Mouse (Mus musculus): ENCODE data around the gene Gas2. TPM values are rescaled to one million over a fixed set of nuclear protein-coding genes. Genes with fewer than 3 reads are reported as not detected.

Gas2 gene
- total and polyA plus RNA-seq, 3 experiments: 1.4 to 17.1 (median 6.0) TPM

- H3K27me3 ChIP-seq (ENCODE audit: insufficient read depth, low read length): no peaks in the 10 kb centered on the region
- H3K36me3 ChIP-seq (replicated peaks): peaks cover 5% of the 10 kb centered on the region
- TF ChIP-seq TAL1 (conservative IDR thresholded peaks at IDR 0.05; ENCODE audit: low read depth, low read length) (no peak), CTCF (IDR thresholded peaks at IDR 0.05; ENCODE audit: low read depth, low read length) (no peak), GATA2 (IDR thresholded peaks at IDR 0.05; ENCODE audit: borderline replicate concordance, low read depth, low read length) (no peak), POLR2AphosphoS5 (IDR thresholded peaks at IDR 0.05; ENCODE audit: insufficient replicate concordance, low read depth, low read length) (no peak), GATA1 (IDR thresholded peaks at IDR 0.05; ENCODE audit: borderline replicate concordance, low read length) (no peak)
- no peaks in the 10 kb centered on the region for H3K9me3 ChIP-seq (replicated peaks)
- no peak for ATAC-seq (ENCODE audit: extremely low read depth, insufficient number of reproducible peaks, low FRiP score, poor library complexity, severe bottlenecking)
- DNase-seq (ENCODE audit: low spot score): no peak
- no peak overlapping the region for H3K4me3 ChIP-seq (ENCODE audit: low read depth, low read length)
- H3K4me1 ChIP-seq (ENCODE audit: insufficient read depth, low read depth, low read length): peaks cover 5% of the 10 kb centered on the region; the same call in 1 of the 2 replicates
Measured at GRCm38 (mm10) chr7:51957766-51958165, 96.0 kb downstream of the Gas2 start.

GRCm38 (mm10) chr7:51960698-51961374 lies 99.0 kb downstream of the Gas2 start:
- H3K4me3 ChIP-seq (ENCODE audit: low read depth, low read length): no peak overlapping the region
- DNase-seq (ENCODE audit: low spot score): no peak
- H3K4me1 ChIP-seq (ENCODE audit: insufficient read depth, low read depth, low read length): no peaks in the 10 kb centered on the region
- no peak for ATAC-seq (ENCODE audit: extremely low read depth, insufficient number of reproducible peaks, low FRiP score, poor library complexity, severe bottlenecking)
- no peaks in the 10 kb centered on the region for H3K36me3 ChIP-seq (replicated peaks)
- TF ChIP-seq GATA2 (IDR thresholded peaks at IDR 0.05; ENCODE audit: borderline replicate concordance, low read depth, low read length) (no peak), TAL1 (conservative IDR thresholded peaks at IDR 0.05; ENCODE audit: low read depth, low read length) (no peak), POLR2AphosphoS5 (IDR thresholded peaks at IDR 0.05; ENCODE audit: insufficient replicate concordance, low read depth, low read length) (no peak), GATA1 (IDR thresholded peaks at IDR 0.05; ENCODE audit: borderline replicate concordance, low read length) (no peak), CTCF (IDR thresholded peaks at IDR 0.05; ENCODE audit: low read depth, low read length) (no peak)
- no peaks in the 10 kb centered on the region for H3K9me3 ChIP-seq (replicated peaks)
- no peaks in the 10 kb centered on the region for H3K27me3 ChIP-seq (ENCODE audit: insufficient read depth, low read length)

GRCm38 (mm10) chr7:51962219-51962952 lies 100.6 kb downstream of the Gas2 start:
- ATAC-seq (ENCODE audit: extremely low read depth, insufficient number of reproducible peaks, low FRiP score, poor library complexity, severe bottlenecking) (no peak), DNase-seq (ENCODE audit: low spot score) (no peak)
- no peaks in the 10 kb centered on the region for H3K27me3 ChIP-seq (ENCODE audit: insufficient read depth, low read length)
- H3K9me3 ChIP-seq (replicated peaks): no peaks in the 10 kb centered on the region
- H3K4me1 ChIP-seq (ENCODE audit: insufficient read depth, low read depth, low read length): no peaks in the 10 kb centered on the region
- H3K36me3 ChIP-seq (replicated peaks): no peaks in the 10 kb centered on the region
- no peak overlapping the region for H3K4me3 ChIP-seq (ENCODE audit: low read depth, low read length)
- TF ChIP-seq GATA2 (IDR thresholded peaks at IDR 0.05; ENCODE audit: borderline replicate concordance, low read depth, low read length) (no peak), POLR2AphosphoS5 (IDR thresholded peaks at IDR 0.05; ENCODE audit: insufficient replicate concordance, low read depth, low read length) (no peak), TAL1 (conservative IDR thresholded peaks at IDR 0.05; ENCODE audit: low read depth, low read length) (no peak), GATA1 (IDR thresholded peaks at IDR 0.05; ENCODE audit: borderline replicate concordance, low read length) (no peak), CTCF (IDR thresholded peaks at IDR 0.05; ENCODE audit: low read depth, low read length) (no peak)

- TF ChIP-seq TAL1 (conservative IDR thresholded peaks at IDR 0.05; ENCODE audit: low read depth, low read length): no peak
- no peak for TF ChIP-seq CTCF (IDR thresholded peaks at IDR 0.05; ENCODE audit: low read depth, low read length)
- no peak for TF ChIP-seq POLR2AphosphoS5 (IDR thresholded peaks at IDR 0.05; ENCODE audit: insufficient replicate concordance, low read depth, low read length)
- TF ChIP-seq GATA1 (IDR thresholded peaks at IDR 0.05; ENCODE audit: borderline replicate concordance, low read length): no peak
- H3K4me3 ChIP-seq (ENCODE audit: low read depth, low read length): no peak overlapping the region
- H3K27me3 ChIP-seq (ENCODE audit: insufficient read depth, low read length): no peaks in the 10 kb centered on the region
- no peak for DNase-seq (ENCODE audit: low spot score)
- H3K4me1 ChIP-seq (ENCODE audit: insufficient read depth, low read depth, low read length): no peaks in the 10 kb centered on the region
- no peaks in the 10 kb centered on the region for H3K36me3 ChIP-seq (replicated peaks)
- ATAC-seq (ENCODE audit: extremely low read depth, insufficient number of reproducible peaks, low FRiP score, poor library complexity, severe bottlenecking): no peak
- no peaks in the 10 kb centered on the region for H3K9me3 ChIP-seq (replicated peaks)
Measured at GRCm38 (mm10) chr7:51964681-51965080, 102.9 kb downstream of the Gas2 start.

- H3K4me1 ChIP-seq (ENCODE audit: insufficient read depth, low read depth, low read length): no peaks in the 10 kb centered on the region
- TF ChIP-seq POLR2AphosphoS5 (IDR thresholded peaks at IDR 0.05; ENCODE audit: insufficient replicate concordance, low read depth, low read length): no peak
- no peak for TF ChIP-seq TAL1 (conservative IDR thresholded peaks at IDR 0.05; ENCODE audit: low read depth, low read length)
- TF ChIP-seq CTCF (IDR thresholded peaks at IDR 0.05; ENCODE audit: low read depth, low read length): no peak
- no peak for TF ChIP-seq GATA1 (IDR thresholded peaks at IDR 0.05; ENCODE audit: borderline replicate concordance, low read length)
- no peak for TF ChIP-seq GATA2 (IDR thresholded peaks at IDR 0.05; ENCODE audit: borderline replicate concordance, low read depth, low read length)
- DNase-seq (ENCODE audit: low spot score): no peak
- no peaks in the 10 kb centered on the region for H3K36me3 ChIP-seq (replicated peaks)
- peaks cover 2% of the 10 kb centered on the region; the same call in 1 of the 2 replicates for H3K27me3 ChIP-seq (ENCODE audit: insufficient read depth, low read length)
- no peak overlapping the region for H3K4me3 ChIP-seq (ENCODE audit: low read depth, low read length)
- ATAC-seq (ENCODE audit: extremely low read depth, insufficient number of reproducible peaks, low FRiP score, poor library complexity, severe bottlenecking): no peak
- no peaks in the 10 kb centered on the region for H3K9me3 ChIP-seq (replicated peaks)
Measured at GRCm38 (mm10) chr7:51967581-51967980, 105.8 kb downstream of the Gas2 start.

- Histone ChIP-seq H3K4me3 (ENCODE audit: low read depth, low read length) (no peak overlapping the region), H3K36me3 (replicated peaks) (no peaks in the 10 kb centered on the region), H3K9me3 (replicated peaks) (no peaks in the 10 kb centered on the region), H3K4me1 (ENCODE audit: insufficient read depth, low read depth, low read length) (no peaks in the 10 kb centered on the region), H3K27me3 (ENCODE audit: insufficient read depth, low read length) (peaks cover 2% of the 10 kb centered on the region; the same call in 1 of the 2 replicates)
- TF ChIP-seq TAL1 (conservative IDR thresholded peaks at IDR 0.05; ENCODE audit: low read depth, low read length) (no peak), GATA2 (IDR thresholded peaks at IDR 0.05; ENCODE audit: borderline replicate concordance, low read depth, low read length) (no peak), CTCF (IDR thresholded peaks at IDR 0.05; ENCODE audit: low read depth, low read length) (no peak), GATA1 (IDR thresholded peaks at IDR 0.05; ENCODE audit: borderline replicate concordance, low read length) (no peak), POLR2AphosphoS5 (IDR thresholded peaks at IDR 0.05; ENCODE audit: insufficient replicate concordance, low read depth, low read length) (no peak)
- no peak for ATAC-seq (ENCODE audit: extremely low read depth, insufficient number of reproducible peaks, low FRiP score, poor library complexity, severe bottlenecking)
- DNase-seq (ENCODE audit: low spot score): no peak
Measured at GRCm38 (mm10) chr7:51969379-51969778, 107.6 kb downstream of the Gas2 start.
